Comparison of ENCODE assay signal across 9 mouse cellular contexts in genomic region chr10:127353909-127354895, GRCm38 (mm10). TPM values are rescaled to one million over a fixed set of nuclear protein-coding genes. Genes with fewer than 3 reads are reported as not detected.
A peak's percentile ranks its signal among the peaks of the same experiment; 100 is the strongest.
DNase-seq lines count a peak whose midpoint lies in the region; ATAC-seq and TF ChIP-seq lines count a peak whose summit lies in the region.
"Had no signal": no experiment of that assay in that cellular context is flagged by ENCODE, and none has a peak within 500 bp of the region (broad histone marks: within the 10 kb centered on the region; RNA-seq: fewer than 3 reads in every experiment).

Gene Inhbe (minus strand): TSS chr10:127354411.

- intact Hi-C loops in left cerebral cortex, postnatal 36 days (cut with DNase I) = loop anchor here (1.0 to 2.0 kb wide), 2 partner anchors 27 to 66 kb away; partner anchors contain the start of gene R3hdm2

- H3K27me3 ChIP-seq in forebrain, embryonic 14.5 days (replicated peaks; ENCODE audit: control insufficient read depth, insufficient read depth, low read length) = no peaks in the 10 kb centered on the region

- H3K4me3 ChIP-seq in bone marrow macrophage, adult 2 months (ENCODE audit: insufficient read depth, low read length) = 0 out of 2 replicates have a peak within 1 kb of the TSS, but pooled peaks have one; percentile 7
- no peak within 1 kb of the TSS for H3K4me3 ChIP-seq in forebrain, embryonic 14.5 days (ENCODE audit: low read depth, low read length)

- peak within 1 kb of the TSS; percentile 20; the same call in 1 of the 2 replicates for H3K27ac ChIP-seq in bone marrow macrophage, adult 2 months (ENCODE audit: insufficient read depth, low read depth, low read length)
- H3K27ac ChIP-seq in forebrain, embryonic 14.5 days (ENCODE audit: low read depth, low read length) = no peak within 1 kb of the TSS

- H3K9me3 ChIP-seq in forebrain, embryonic 14.5 days (replicated peaks; ENCODE audit: control insufficient read depth, low read length) = no peaks in the 10 kb centered on the region

- WGBS in forebrain, embryonic 14.5 days = 86% methylated on average over 18 of the region's 18 CpGs

- H3K36me3 ChIP-seq in forebrain, embryonic 14.5 days (ENCODE audit: control insufficient read depth, insufficient read depth, low read length) = no peaks in the 10 kb centered on the region

- no peak for ATAC-seq in forebrain, embryonic 14.5 days

- H3K9ac ChIP-seq in forebrain, embryonic 14.5 days (ENCODE audit: low read length) = no peak within 1 kb of the TSS

- no peak within 1 kb of the TSS for H3K4me2 ChIP-seq in forebrain, embryonic 14.5 days (ENCODE audit: low read length)

- no peak for TF ChIP-seq POLR2A in bone marrow macrophage, adult 2 months (IDR thresholded peaks at IDR 0.05; ENCODE audit: borderline replicate concordance, low read depth, low read length)

- peak; percentile 50 for DNase-seq in kidney, postnatal 10 days
- no peak for DNase-seq in kidney, adult 18-20 months
- peak; percentile 60 to 69 for DNase-seq in frontal cortex, postnatal 10 days (ENCODE audit: low spot score in 2 of 2)
- peak; percentile 80 to 84 for DNase-seq in left cerebral cortex, postnatal 36 days (ENCODE audit: low spot score in 2 of 2)
- DNase-seq in thymus, adult 18-20 months = no peak
- no peak for DNase-seq in forebrain, embryonic 14.5 days (ENCODE audit: low spot score)
- no peak for DNase-seq in c-Kit-positive CD71-positive TER-119-positive erythroid progenitor cells, embryonic 14.5 days (ENCODE audit: low spot score)

- TF ChIP-seq CTCF in bone marrow macrophage, adult 2 months (IDR thresholded peaks at IDR 0.05; ENCODE audit: low read depth, low read length) = peak; percentile 63

- H3K4me1 ChIP-seq in bone marrow macrophage, adult 2 months (ENCODE audit: control insufficient read depth, insufficient read depth, low read length) = peaks cover 24% of the 10 kb centered on the region
- no peaks in the 10 kb centered on the region for H3K4me1 ChIP-seq in forebrain, embryonic 14.5 days (ENCODE audit: control insufficient read depth, insufficient read depth, low read length)

RNA-seq across cellular contexts. Expression of gene Inhbe, which starts in this region (rescaled TPM):
- not detected in 2 replicates for polyA plus RNA-seq in bone marrow macrophage, adult 2 months (2012; ENCODE audit: insufficient read depth, insufficient read length, missing spikeins)
- under 1 TPM; 0.15 to 0.20 TPM for total RNA-seq in left cerebral cortex, postnatal 36 days (2021)
- polyA plus RNA-seq in forebrain, embryonic 14.5 days (2014; fragmentation: Nextera tagmentation; extraction: Ambion mirVana) = not detected in 2 replicates
- polyA plus RNA-seq: intestine, embryonic 14.5 days had no signal

Comparison
In these comparisons a context has a peak if more than half of its experiments do, and no peak if none do; other contexts are left out.
1. DNase-seq: peak in kidney, postnatal 10 days (single experiment) and frontal cortex, postnatal 10 days (2 of 2); none in kidney, adult 18-20 months (single experiment), thymus, adult 18-20 months (0 of 2), forebrain, embryonic 14.5 days (single experiment) and c-Kit-positive CD71-positive TER-119-positive erythroid progenitor cells, embryonic 14.5 days (single experiment).
2. Peak in DNase-seq in left cerebral cortex, postnatal 36 days; RNA of the gene not detected or under 1 TPM.